Mouse (Mus musculus) telencephalon, adult 2 months (tissue): ENCODE measurements around the gene Htra1.

Source experiments
- DNase-seq: peaks from one replicate; pipeline ENCODE4 v3.0.0-alpha.2; 2011; ENCODE audit warnings: low read depth, low spot score

Gene Htra1

GRCm38 (mm10) chr7:131007221-131007620 lies 71.3 kb downstream of the Htra1 start:
- DNase-seq, result no peak

- DNase-seq, result no peak
These were observed 73.3 kb downstream of the Htra1 start for GRCm38 (mm10) chr7:131009178-131009577.

- no peak for DNase-seq
These were observed 76.0 kb downstream of the Htra1 start for GRCm38 (mm10) chr7:131011901-131012300.

- DNase-seq, result no peak
These were observed 83.3 kb downstream of the Htra1 start for GRCm38 (mm10) chr7:131019181-131019580.

GRCm38 (mm10) chr7:131024807-131025206 lies 88.9 kb downstream of the Htra1 start:
- no peak for DNase-seq

- no peak for DNase-seq
These were observed 91.6 kb downstream of the Htra1 start for GRCm38 (mm10) chr7:131027557-131027956.

- no peak for DNase-seq
These were observed 95.8 kb downstream of the Htra1 start, which contains the start of gene Dmbt1 for GRCm38 (mm10) chr7:131031755-131032154. TSS of gene Dmbt1 (plus strand) at chr7:131032053.
